Mouse (Mus musculus) intestine, embryonic 14.5 days (tissue): ENCODE results near the gene Olfr433. TPM values are rescaled to one million over a fixed set of nuclear protein-coding genes. Genes with fewer than 3 reads are reported as not detected.
"Not testable (repeated sequence)": the region's sequence is repeated elsewhere in the genome, so short reads cannot be mapped to it uniquely, and the experiment has no call there.

Experiments used
- ATAC-seq: fragments of 200-750 bp; cut with Nextera tagmentation; replicated peaks from 2 replicates; pipeline ENCODE4 v1.8.0; 2017; ENCODE audit warnings: low read depth, moderate number of reproducible peaks, moderate TSS enrichment, moderate library complexity; ENCODE audit not compliant: low FRiP score, low TSS enrichment
- DNase-seq: peaks from one replicate; pipeline ENCODE4 v3.0.0-alpha.2; 2018; ENCODE audit warnings: low spot score
- H3K27ac ChIP-seq: fragments of 300-500 bp; sonication (generic); 2 replicates; pipeline ENCODE4 v1.5.1; 2014; ENCODE audit warnings: low read depth, mild to moderate bottlenecking, control low read depth
- H3K27me3 ChIP-seq: fragments of 300-500 bp; sonication (generic); replicated peaks from 2 replicates; pipeline ENCODE4 v1.6.1; 2014; ENCODE audit warnings: low read length, control low read depth; ENCODE audit not compliant: control insufficient read depth, insufficient read depth
- H3K36me3 ChIP-seq: fragments of 300-500 bp; sonication (generic); 2 replicates; pipeline ENCODE4 v1.6.1; 2014; ENCODE audit warnings: low read length, control low read depth; ENCODE audit not compliant: control insufficient read depth, insufficient read depth
- H3K4me1 ChIP-seq: fragments of 300-500 bp; sonication (generic); replicated peaks from 2 replicates; pipeline ENCODE4 v1.6.1; 2014; ENCODE audit warnings: low read length, control low read depth, mixed read lengths; ENCODE audit not compliant: control insufficient read depth, insufficient read depth
- H3K4me2 ChIP-seq: fragments of 300-500 bp; sonication (generic); 2 replicates; pipeline ENCODE4 v1.6.1; 2014; ENCODE audit warnings: low read length
- H3K4me3 ChIP-seq: fragments of 300-500 bp; sonication (generic); 2 replicates; pipeline ENCODE4 v1.5.1; 2014; ENCODE audit warnings: low read depth, low read length, control low read depth, mixed read lengths
- H3K9ac ChIP-seq: fragments of 300-500 bp; sonication (generic); 2 replicates; pipeline ENCODE4 v1.6.1; 2014; ENCODE audit warnings: mild to moderate bottlenecking, low read length
- H3K9me3 ChIP-seq: fragments of 300-500 bp; sonication (generic); 2 replicates; pipeline ENCODE4 v1.6.1; 2016; ENCODE audit warnings: low read length, control low read depth; ENCODE audit not compliant: control insufficient read depth
- WGBS: fragments of 180-500 bp; shearing (Covaris S2); extraction: QIAGEN DNeasy Blood & Tissue Kit; methylation state at CpG from one replicate; pipeline ENCODE4 v1.1.7; 2014; 5-methylcytosine and 5-hydroxymethylcytosine counted together
- polyA plus RNA-seq: library from polyadenylated mRNA; unstranded; fragments of >200 nt; fragmentation: Nextera tagmentation; extraction: Ambion mirVana; gene quantifications from 2 replicates; pipeline ENCODE4 v1.2.1, GENCODE M21; 2014

Olfr433 gene
- polyA plus RNA-seq: 0.07 and 0.08 TPM in 2 replicates

GRCm38 (mm10) chr1:174040523-174041177 lies at the start of gene Olfr433:
Gene Olfr433, plus strand, starts transcription at chr1:174040705.
- H3K9ac ChIP-seq: no peak within 1 kb of the TSS
- H3K36me3 ChIP-seq: no peaks in the 10 kb centered on the region
- ATAC-seq (0 out of 2 replicates have a peak, but pooled peaks have one; percentile 53), DNase-seq (peak; percentile 61)
- no peaks in the 10 kb centered on the region for H3K27me3 ChIP-seq
- no peaks in the 10 kb centered on the region for H3K9me3 ChIP-seq
- H3K4me2 ChIP-seq: no peak within 1 kb of the TSS
- no peak within 1 kb of the TSS for H3K4me3 ChIP-seq
- H3K4me1 ChIP-seq: no peaks in the 10 kb centered on the region
- no peak within 1 kb of the TSS for H3K27ac ChIP-seq
- 75% methylated on average over 7 of the region's 7 CpGs for WGBS

- Histone ChIP-seq H3K9me3 (no peaks in the 10 kb centered on the region), H3K4me1 (no peaks in the 10 kb centered on the region), H3K4me3 (no peak overlapping the region), H3K27ac (no peak overlapping the region), H3K4me2 (no peak overlapping the region), H3K9ac (no peak overlapping the region), H3K36me3 (no peaks in the 10 kb centered on the region), H3K27me3 (no peaks in the 10 kb centered on the region)
- DNase-seq (no peak), ATAC-seq (no peak)
- 83% methylated on average over 4 of the region's 4 CpGs for WGBS
These were observed 45.5 kb upstream of the Olfr433 start for GRCm38 (mm10) chr1:173995003-173995402.

- not testable (repeated sequence) for H3K36me3 ChIP-seq, H3K27ac ChIP-seq, H3K4me1 ChIP-seq, H3K9me3 ChIP-seq, H3K4me2 ChIP-seq, ATAC-seq, DNase-seq, H3K9ac ChIP-seq, H3K27me3 ChIP-seq, H3K4me3 ChIP-seq
- WGBS: 74% methylated on average over 2 of the region's 3 CpGs
These were observed 36.0 kb upstream of the Olfr433 start for GRCm38 (mm10) chr1:174004352-174005109.

- H3K27ac ChIP-seq, ATAC-seq, DNase-seq, H3K36me3 ChIP-seq, H3K27me3 ChIP-seq, H3K9me3 ChIP-seq, H3K9ac ChIP-seq, H3K4me1 ChIP-seq, H3K4me3 ChIP-seq, H3K4me2 ChIP-seq: not testable (repeated sequence)
These were observed 33.5 kb upstream of the Olfr433 start for GRCm38 (mm10) chr1:174007050-174007449.

- no peak for ATAC-seq
- no peak within 1 kb of the TSS for H3K9ac ChIP-seq
These were observed 8.8 kb upstream of the Olfr433 start, which contains the start of gene Ifi205 for GRCm38 (mm10) chr1:174031698-174032097. Gene Ifi205, minus strand, starts transcription at chr1:174031810.

GRCm38 (mm10) chr1:174035841-174036240 lies 4.7 kb upstream of the Olfr433 start:
- H3K9me3 ChIP-seq: no peaks in the 10 kb centered on the region
- H3K4me3 ChIP-seq: no peak overlapping the region
- H3K27ac ChIP-seq: no peak overlapping the region
- ATAC-seq: no peak
- DNase-seq: no peak
- no peak overlapping the region for H3K9ac ChIP-seq
- no peaks in the 10 kb centered on the region for H3K27me3 ChIP-seq
- H3K4me1 ChIP-seq: no peaks in the 10 kb centered on the region
- H3K4me2 ChIP-seq: no peak overlapping the region
- 67% methylated on average over 4 of the region's 4 CpGs for WGBS
- H3K36me3 ChIP-seq: no peaks in the 10 kb centered on the region

More at GRCm38 (mm10) chr1:174031698-174032097, 8.8 kb upstream of the Olfr433 start, which contains the start of gene Ifi205:
- H3K36me3 ChIP-seq: no peaks in the 10 kb centered on the region
- no peaks in the 10 kb centered on the region for H3K27me3 ChIP-seq
- no peaks in the 10 kb centered on the region for H3K9me3 ChIP-seq
- no peak within 1 kb of the TSS for H3K27ac ChIP-seq
- no peaks in the 10 kb centered on the region for H3K4me1 ChIP-seq
- no peak within 1 kb of the TSS for H3K4me2 ChIP-seq
- no peak within 1 kb of the TSS for H3K4me3 ChIP-seq
- DNase-seq: no peak
- 22% methylated on average over 1 of the region's 1 CpGs for WGBS

- no peak overlapping the region for H3K9ac ChIP-seq
- H3K27me3 ChIP-seq: no peaks in the 10 kb centered on the region
- no peaks in the 10 kb centered on the region for H3K36me3 ChIP-seq
- DNase-seq (no peak), ATAC-seq (no peak)
- no peak overlapping the region for H3K4me3 ChIP-seq
- no peaks in the 10 kb centered on the region for H3K4me1 ChIP-seq
- no peaks in the 10 kb centered on the region for H3K9me3 ChIP-seq
- 78% methylated on average over 3 of the region's 3 CpGs for WGBS
- H3K27ac ChIP-seq: no peak overlapping the region
- H3K4me2 ChIP-seq: no peak overlapping the region
These were observed 2.0 kb upstream of the Olfr433 start for GRCm38 (mm10) chr1:174038480-174038879.

- H3K36me3 ChIP-seq, H3K27me3 ChIP-seq, ATAC-seq, H3K9ac ChIP-seq, H3K27ac ChIP-seq, H3K4me3 ChIP-seq, H3K9me3 ChIP-seq, H3K4me1 ChIP-seq, H3K4me2 ChIP-seq, DNase-seq: not testable (repeated sequence)
- WGBS: 93% methylated on average over 12 of the region's 12 CpGs
These were observed 1.8 kb downstream of the Olfr433 start for GRCm38 (mm10) chr1:174042091-174042884.
